Mouse (Mus musculus): ENCODE results near the gene Chd8.
"Not testable (repeated sequence)": the region's sequence is repeated elsewhere in the genome, so short reads cannot be mapped to it uniquely, and the experiment has no call there.

Chd8 gene

GRCm38 (mm10) chr14:52257484-52258213 lies at the start of gene Chd8:
Chd8 (minus strand) TSS chr14:52257780.
- DNase-seq = peak; percentile 99

GRCm38 (mm10) chr14:52306100-52306499 lies 48.5 kb upstream of the Chd8 start:
- no peak for DNase-seq

GRCm38 (mm10) chr14:52304644-52305271 lies 47.2 kb upstream of the Chd8 start, which contains the start of gene Mettl3:
Mettl3 (minus strand) TSS chr14:52305128.
- DNase-seq = peak; percentile 98

- not testable (repeated sequence) for DNase-seq
Measured at GRCm38 (mm10) chr14:52303517-52303916, 45.9 kb upstream of the Chd8 start.

- DNase-seq = peak; percentile 68
Measured at GRCm38 (mm10) chr14:52295558-52296264, 38.1 kb upstream of the Chd8 start.

- no peak for DNase-seq
Measured at GRCm38 (mm10) chr14:52284191-52284590, 26.6 kb upstream of the Chd8 start.

- DNase-seq = no peak
Measured at GRCm38 (mm10) chr14:52283629-52284028, 26.0 kb upstream of the Chd8 start.

GRCm38 (mm10) chr14:52279747-52280120 lies 22.2 kb upstream of the Chd8 start:
- DNase-seq = no peak

GRCm38 (mm10) chr14:52278932-52279746 lies 21.6 kb upstream of the Chd8 start, which contains the start of the genes Tox4 and Rab2b:
Tox4 (plus strand) TSS chr14:52279146.
Rab2b (minus strand) TSS chr14:52279545.
- DNase-seq = peak; percentile 100

GRCm38 (mm10) chr14:52277210-52277609 lies 19.6 kb upstream of the Chd8 start:
- no peak for DNase-seq

- no peak for DNase-seq
Measured at GRCm38 (mm10) chr14:52272781-52273180, 15.2 kb upstream of the Chd8 start.

GRCm38 (mm10) chr14:52256311-52257175 lies 1.0 kb downstream of the Chd8 start:
- peak; percentile 15 for DNase-seq

GRCm38 (mm10) chr14:52246129-52246528 lies 11.5 kb downstream of the Chd8 start:
- no peak for DNase-seq

- no peak for DNase-seq
Measured at GRCm38 (mm10) chr14:52244690-52245042, 12.9 kb downstream of the Chd8 start.

GRCm38 (mm10) chr14:52244041-52244689 lies 13.4 kb downstream of the Chd8 start:
- DNase-seq = peak; percentile 100

GRCm38 (mm10) chr14:52236216-52236615 lies 21.4 kb downstream of the Chd8 start:
- DNase-seq = no peak

GRCm38 (mm10) chr14:52235165-52235564 lies 22.4 kb downstream of the Chd8 start:
- no peak for DNase-seq

- no peak for DNase-seq
Measured at GRCm38 (mm10) chr14:52232249-52232648, 25.3 kb downstream of the Chd8 start.

GRCm38 (mm10) chr14:52225972-52226371 lies 31.6 kb downstream of the Chd8 start:
- no peak for DNase-seq

- no peak for DNase-seq
Measured at GRCm38 (mm10) chr14:52217261-52217660, 40.3 kb downstream of the Chd8 start.

- no peak for DNase-seq
Measured at GRCm38 (mm10) chr14:52199412-52199811, 58.2 kb downstream of the Chd8 start.
